Mouse (Mus musculus): ENCODE data around the gene Gm17949. TPM values are rescaled to one million over a fixed set of nuclear protein-coding genes. Genes with fewer than 3 reads are reported as not detected.

Gene Gm17949
- polyA plus RNA-seq, 1 experiment from 2014 or later: 0.68 TPM

GRCm38 (mm10) chr17:56999414-56999813 is 11.9 kb upstream of the Gm17949 start:
- DNase-seq (ENCODE audit: low spot score) (no peak), ATAC-seq (no peak)
- TF ChIP-seq CTCF (IDR thresholded peaks at IDR 0.05): no peak
- no peak for TF ChIP-seq EP300 (IDR thresholded peaks at IDR 0.05)
- Histone ChIP-seq H3K9ac (replicated peaks; ENCODE audit: low read depth) (no peak overlapping the region), H3K36me3 (ENCODE audit: insufficient read depth, low read length) (peaks cover 15% of the 10 kb centered on the region), H3K4me3 (ENCODE audit: low read depth, low read length) (no peak overlapping the region), H3K4me2 (replicated peaks; ENCODE audit: low read depth, low read length) (no peak overlapping the region), H3K27ac (ENCODE audit: low read length) (no peak overlapping the region), H3K27me3 (replicated peaks; ENCODE audit: insufficient read depth, low read length) (no peaks in the 10 kb centered on the region), H3K4me1 (ENCODE audit: insufficient read depth, low read depth, low read length) (no peaks in the 10 kb centered on the region; the same call in 1 of the 2 replicates), H3K9me3 (ENCODE audit: low read length) (no peaks in the 10 kb centered on the region)
- 94% methylated on average over 9 of the region's 9 CpGs for WGBS

GRCm38 (mm10) chr17:56999968-57000609 is 11.2 kb upstream of the Gm17949 start, which contains the start of gene Pspn:
Gene Pspn, minus strand, starts transcription at chr17:57000018.
- Histone ChIP-seq H3K27me3 (replicated peaks; ENCODE audit: insufficient read depth, low read length) (no peaks in the 10 kb centered on the region), H3K4me3 (ENCODE audit: low read depth, low read length) (no peak within 1 kb of the TSS), H3K9me3 (ENCODE audit: low read length) (no peaks in the 10 kb centered on the region), H3K4me1 (ENCODE audit: insufficient read depth, low read depth, low read length) (no peaks in the 10 kb centered on the region; the same call in 1 of the 2 replicates), H3K9ac (replicated peaks; ENCODE audit: low read depth) (no peak within 1 kb of the TSS), H3K36me3 (ENCODE audit: insufficient read depth, low read length) (peaks cover 17% of the 10 kb centered on the region), H3K27ac (ENCODE audit: low read length) (no peak within 1 kb of the TSS), H3K4me2 (replicated peaks; ENCODE audit: low read depth, low read length) (no peak within 1 kb of the TSS)
- ATAC-seq: no peak
- DNase-seq (ENCODE audit: low spot score): no peak
- 87% methylated on average over 9 of the region's 9 CpGs for WGBS
- TF ChIP-seq CTCF (IDR thresholded peaks at IDR 0.05) (no peak), EP300 (IDR thresholded peaks at IDR 0.05) (no peak)

GRCm38 (mm10) chr17:57001228-57001627 is 10.0 kb upstream of the Gm17949 start:
- Histone ChIP-seq H3K9ac (replicated peaks; ENCODE audit: low read depth) (no peak overlapping the region), H3K27ac (ENCODE audit: low read length) (no peak overlapping the region), H3K9me3 (ENCODE audit: low read length) (no peaks in the 10 kb centered on the region), H3K27me3 (replicated peaks; ENCODE audit: insufficient read depth, low read length) (no peaks in the 10 kb centered on the region), H3K4me3 (ENCODE audit: low read depth, low read length) (no peak overlapping the region), H3K4me2 (replicated peaks; ENCODE audit: low read depth, low read length) (no peak overlapping the region), H3K36me3 (ENCODE audit: insufficient read depth, low read length) (peaks cover 24% of the 10 kb centered on the region), H3K4me1 (ENCODE audit: insufficient read depth, low read depth, low read length) (no peaks in the 10 kb centered on the region; the same call in 1 of the 2 replicates)
- no peak for TF ChIP-seq EP300 (IDR thresholded peaks at IDR 0.05)
- TF ChIP-seq CTCF (IDR thresholded peaks at IDR 0.05): no peak
- 44% methylated on average over 8 of the region's 8 CpGs for WGBS
- DNase-seq (ENCODE audit: low spot score) (no peak), ATAC-seq (no peak)

GRCm38 (mm10) chr17:57003994-57004393 is 7.3 kb upstream of the Gm17949 start:
- Histone ChIP-seq H3K9ac (replicated peaks; ENCODE audit: low read depth) (no peak overlapping the region), H3K36me3 (ENCODE audit: insufficient read depth, low read length) (peaks cover 31% of the 10 kb centered on the region)
- ATAC-seq: no peak

GRCm38 (mm10) chr17:57007137-57007905 is 3.9 kb upstream of the Gm17949 start:
- no peaks in the 10 kb centered on the region for H3K4me1 ChIP-seq (ENCODE audit: insufficient read depth, low read depth, low read length)
- 90% methylated on average over 13 of the region's 13 CpGs for WGBS
- ATAC-seq (no peak), DNase-seq (ENCODE audit: low spot score) (no peak)
- peaks cover 28% of the 10 kb centered on the region for H3K36me3 ChIP-seq (ENCODE audit: insufficient read depth, low read length)
- H3K9me3 ChIP-seq (ENCODE audit: low read length): no peaks in the 10 kb centered on the region
- H3K4me2 ChIP-seq (replicated peaks; ENCODE audit: low read depth, low read length): no peak overlapping the region
- peak; percentile 49 for TF ChIP-seq CTCF (IDR thresholded peaks at IDR 0.05)
- TF ChIP-seq EP300 (IDR thresholded peaks at IDR 0.05): no peak
- no peak overlapping the region for H3K4me3 ChIP-seq (ENCODE audit: low read depth, low read length)
- no peak overlapping the region for H3K9ac ChIP-seq (replicated peaks; ENCODE audit: low read depth)
- H3K27me3 ChIP-seq (replicated peaks; ENCODE audit: insufficient read depth, low read length): no peaks in the 10 kb centered on the region
- H3K27ac ChIP-seq (ENCODE audit: low read length): no peak overlapping the region

More at GRCm38 (mm10) chr17:57003994-57004393, 7.3 kb upstream of the Gm17949 start:
- Histone ChIP-seq H3K27ac (ENCODE audit: low read length) (no peak overlapping the region), H3K4me1 (ENCODE audit: insufficient read depth, low read depth, low read length) (no peaks in the 10 kb centered on the region), H3K27me3 (replicated peaks; ENCODE audit: insufficient read depth, low read length) (no peaks in the 10 kb centered on the region), H3K4me3 (ENCODE audit: low read depth, low read length) (no peak overlapping the region), H3K9me3 (ENCODE audit: low read length) (no peaks in the 10 kb centered on the region), H3K4me2 (replicated peaks; ENCODE audit: low read depth, low read length) (no peak overlapping the region)
- no peak for DNase-seq (ENCODE audit: low spot score)
- 92% methylated on average over 7 of the region's 7 CpGs for WGBS
- TF ChIP-seq EP300 (IDR thresholded peaks at IDR 0.05): no peak
- no peak for TF ChIP-seq CTCF (IDR thresholded peaks at IDR 0.05)

GRCm38 (mm10) chr17:57010911-57011235 is 396 bp upstream of the Gm17949 start:
- H3K36me3 ChIP-seq (ENCODE audit: insufficient read depth, low read length): peaks cover 8% of the 10 kb centered on the region; the same call in 1 of the 2 replicates
- no peak for TF ChIP-seq CTCF (IDR thresholded peaks at IDR 0.05)
- H3K4me2 ChIP-seq (replicated peaks; ENCODE audit: low read depth, low read length): peak overlapping the region; percentile 65
- peak overlapping the region; percentile 69 for H3K9ac ChIP-seq (replicated peaks; ENCODE audit: low read depth)
- H3K4me1 ChIP-seq (ENCODE audit: insufficient read depth, low read depth, low read length): no peaks in the 10 kb centered on the region
- peak overlapping the region; percentile 68 for H3K4me3 ChIP-seq (ENCODE audit: low read depth, low read length)
- WGBS: under 1% methylated on average over 19 of the region's 19 CpGs
- no peaks in the 10 kb centered on the region for H3K27me3 ChIP-seq (replicated peaks; ENCODE audit: insufficient read depth, low read length)
- peak overlapping the region; percentile 82 for H3K27ac ChIP-seq (ENCODE audit: low read length)
- no peak for DNase-seq (ENCODE audit: low spot score)
- ATAC-seq: peak; percentile 31
- no peaks in the 10 kb centered on the region for H3K9me3 ChIP-seq (ENCODE audit: low read length)

Data from lung, postnatal 0 days (tissue).